ENCODE assay signal across 24 mouse cellular contexts in genomic region chr13:14179669-14180068, GRCm38 (mm10).
A peak's percentile ranks its signal among the peaks of the same experiment; 100 is the strongest.
DNase-seq lines count a peak whose midpoint lies in the region; ATAC-seq and TF ChIP-seq lines count a peak whose summit lies in the region.
"Had no signal": no experiment of that assay in that cellular context is flagged by ENCODE, and none has a peak within 500 bp of the region (broad histone marks: within the 10 kb centered on the region; RNA-seq: fewer than 3 reads in every experiment).

No protein-coding gene starts in this region.

- DNase-seq in liver, adult 2 months (ENCODE audit: extremely low read depth, low read depth, low spot score) = peak; percentile 29
- no peak for DNase-seq in liver, embryonic 11.5 days (ENCODE audit: low spot score)
- DNase-seq in CH12.LX (ENCODE audit: extremely low read depth) (no peak), MEL (ENCODE audit: low read depth, low spot score) (no peak)
- DNase-seq in ovary, postnatal 14 days (ENCODE audit: low spot score) = no peak
- DNase-seq in kidney, postnatal 10 days = no peak
- DNase-seq: adrenal gland, adult 8-10 months; adrenal gland, postnatal 14 days; adrenal gland, postnatal 36 days; B cell, adult 2 months; cerebellum, adult 11-12 months; cerebellum, adult 2 months; cerebellum, adult 9-10 months; cerebellum, postnatal 10 days; cerebellum, postnatal 25 days; forebrain, postnatal 0 days had no signal

- no peaks in the 10 kb centered on the region for H3K9me3 ChIP-seq in liver, embryonic 11.5 days (ENCODE audit: control insufficient read depth, low read length)
- no peaks in the 10 kb centered on the region for H3K9me3 ChIP-seq in CH12.LX (replicated peaks; ENCODE audit: low read length)
- no peaks in the 10 kb centered on the region for H3K9me3 ChIP-seq in MEL (replicated peaks; ENCODE audit: insufficient read depth, low read length)
- H3K9me3 ChIP-seq: embryonic facial prominence, embryonic 10.5 days; embryonic facial prominence, embryonic 12.5 days; forebrain, embryonic 13.5 days; forebrain, embryonic 15.5 days; G1E had no signal

- TF ChIP-seq POLR2A in liver, adult 2 months (IDR thresholded peaks at IDR 0.05; ENCODE audit: extremely low read depth, insufficient read depth, low read length) = no peak
- no peak for TF ChIP-seq POLR2A in CH12.LX (IDR thresholded peaks at IDR 0.05; ENCODE audit: low read depth, low read length)
- no peak for TF ChIP-seq POLR2A in MEL (IDR thresholded peaks at IDR 0.05; ENCODE audit: control insufficient read depth in 1 of 2, insufficient read depth in 1 of 2, low read depth in 1 of 2, low read length in 2 of 2, poor library complexity in 1 of 2)

- no peak for ATAC-seq in liver, embryonic 11.5 days (replicated peaks; ENCODE audit: low FRiP score)
- ATAC-seq: activated CD4-positive, CD25-positive, alpha-beta regulatory T cell, adult 4 months; CD4-positive, CD25-positive, alpha-beta regulatory T cell, adult 4 months; forebrain, embryonic 13.5 days; forebrain, embryonic 15.5 days; forebrain, postnatal 0 days; Patski had no signal

- in situ Hi-C loops in CH12.LX (cut with MboI; ENCODE audit: low pct_ligation_motif_present, low pct_unique_long_range_greater_than_20kb, low sequenced_read_pairs) = no loop called here

- H3K27me3 ChIP-seq in liver, adult 2 months (ENCODE audit: control insufficient read depth, insufficient read depth, low read length) = no peaks in the 10 kb centered on the region
- no peaks in the 10 kb centered on the region for H3K27me3 ChIP-seq in liver, embryonic 11.5 days (replicated peaks; ENCODE audit: control insufficient read depth, insufficient read depth, low read length)
- no peaks in the 10 kb centered on the region for H3K27me3 ChIP-seq in CH12.LX (replicated peaks)
- no peaks in the 10 kb centered on the region for H3K27me3 ChIP-seq in MEL (ENCODE audit: control insufficient read depth in 1 of 2, insufficient read depth in 2 of 2, low read length in 2 of 2)
- H3K27me3 ChIP-seq: embryonic facial prominence, embryonic 12.5 days; forebrain, embryonic 13.5 days; forebrain, embryonic 15.5 days; Patski had no signal

- no peak overlapping the region for H3K4me3 ChIP-seq in liver, adult 2 months (ENCODE audit: insufficient read depth, low read depth, low read length)
- H3K4me3 ChIP-seq in liver, embryonic 11.5 days (ENCODE audit: low read depth, low read length) = no peak overlapping the region
- H3K4me3 ChIP-seq in CH12.LX (replicated peaks in 1 of 3; ENCODE audit: low read depth in 2 of 3, low read length in 2 of 3, poor library complexity in 1 of 3) = no peak overlapping the region
- H3K4me3 ChIP-seq in MEL (ENCODE audit: control insufficient read depth in 1 of 2, insufficient read depth in 1 of 2, low read depth in 2 of 2, low read length in 2 of 2) = no peak overlapping the region
- H3K4me3 ChIP-seq: embryonic facial prominence, embryonic 10.5 days; embryonic facial prominence, embryonic 12.5 days; forebrain, embryonic 13.5 days; forebrain, embryonic 15.5 days had no signal

- no peak overlapping the region for H3K4me2 ChIP-seq in liver, embryonic 11.5 days
- no peak overlapping the region for H3K4me2 ChIP-seq in CH12.LX (ENCODE audit: insufficient read depth, low read depth, poor library complexity, severe bottlenecking)
- H3K4me2 ChIP-seq: embryonic facial prominence, embryonic 12.5 days; forebrain, embryonic 13.5 days; forebrain, embryonic 15.5 days had no signal

- peaks cover 13% of the 10 kb centered on the region for H3K36me3 ChIP-seq in liver, adult 2 months (ENCODE audit: control insufficient read depth, insufficient read depth, low read length)
- no peaks in the 10 kb centered on the region for H3K36me3 ChIP-seq in liver, embryonic 11.5 days (ENCODE audit: control insufficient read depth, insufficient read depth, low read length)
- H3K36me3 ChIP-seq in CH12.LX (replicated peaks in 1 of 2; ENCODE audit: control insufficient read depth in 1 of 2, insufficient read depth in 1 of 2, low read length in 1 of 2) = peaks cover 0 to 38% of the 10 kb centered on the region in 2 experiments
- peaks cover 0 to 18% of the 10 kb centered on the region in 2 experiments; a peak in 2 of 4 replicates for H3K36me3 ChIP-seq in MEL (ENCODE audit: control insufficient read depth in 1 of 2, insufficient read depth in 2 of 2, low read length in 2 of 2)

- no peak for TF ChIP-seq RAD21 in CH12.LX (IDR thresholded peaks at IDR 0.05; ENCODE audit: low read depth, low read length)
- no peak for TF ChIP-seq RAD21 in MEL (IDR thresholded peaks at IDR 0.05; ENCODE audit: low read depth, low read length)

- H3K79me2 ChIP-seq in liver, adult 2 months (ENCODE audit: control insufficient read depth, insufficient read depth, low read length) = no peaks in the 10 kb centered on the region; the same call in 1 of the 2 replicates
- H3K79me2 ChIP-seq in CH12.LX (replicated peaks; ENCODE audit: control insufficient read depth, extremely low read depth, insufficient read depth, poor library complexity, severe bottlenecking) (no peaks in the 10 kb centered on the region), MEL (ENCODE audit: control insufficient read depth, insufficient read depth, low read length, poor library complexity) (no peaks in the 10 kb centered on the region)

- peaks cover 5% of the 10 kb centered on the region for H3K4me1 ChIP-seq in liver, adult 2 months (ENCODE audit: control insufficient read depth, insufficient read depth, low read length)
- no peaks in the 10 kb centered on the region for H3K4me1 ChIP-seq in liver, embryonic 11.5 days (replicated peaks; ENCODE audit: control insufficient read depth, insufficient read depth, low read length)
- H3K4me1 ChIP-seq in CH12.LX (ENCODE audit: control insufficient read depth in 1 of 2, insufficient read depth in 2 of 2) (no peaks in the 10 kb centered on the region), MEL (ENCODE audit: control insufficient read depth in 1 of 2, insufficient read depth in 2 of 2, low read length in 2 of 2) (no peaks in the 10 kb centered on the region)
- H3K4me1 ChIP-seq: embryonic facial prominence, embryonic 10.5 days; embryonic facial prominence, embryonic 12.5 days; forebrain, embryonic 13.5 days; forebrain, embryonic 15.5 days had no signal

- WGBS in liver, adult 2 months = 69% methylated on average over 3 of the region's 3 CpGs
- 89% methylated on average over 3 of the region's 3 CpGs for WGBS in liver, embryonic 11.5 days

- no peak overlapping the region for H3K9ac ChIP-seq in liver, adult 2 months (ENCODE audit: low read depth, low read length)
- no peak overlapping the region for H3K9ac ChIP-seq in liver, embryonic 11.5 days (ENCODE audit: low read depth, low read length)
- no peak overlapping the region for H3K9ac ChIP-seq in CH12.LX (ENCODE audit: insufficient read depth, low read depth)
- H3K9ac ChIP-seq in MEL (ENCODE audit: control insufficient read depth, low read depth, low read length, poor library complexity, severe bottlenecking) = no peak overlapping the region
- H3K9ac ChIP-seq: embryonic facial prominence, embryonic 12.5 days; forebrain, embryonic 13.5 days; forebrain, embryonic 15.5 days; forebrain, postnatal 0 days had no signal

- TF ChIP-seq EP300 in CH12.LX (IDR thresholded peaks at IDR 0.05; ENCODE audit: low read length) (no peak), MEL (IDR thresholded peaks at IDR 0.05; ENCODE audit: low read depth in 1 of 2, low read length in 2 of 2) (no peak)

- H3K27ac ChIP-seq in liver, adult 2 months (replicated peaks; ENCODE audit: insufficient read depth, low read depth, low read length) = no peak overlapping the region
- no peak overlapping the region for H3K27ac ChIP-seq in liver, embryonic 11.5 days (ENCODE audit: low read depth, low read length)
- H3K27ac ChIP-seq in CH12.LX (ENCODE audit: insufficient read depth, low read depth) (no peak overlapping the region), MEL (ENCODE audit: control insufficient read depth, low read depth, low read length) (no peak overlapping the region)
- H3K27ac ChIP-seq: embryonic facial prominence, embryonic 10.5 days; embryonic facial prominence, embryonic 12.5 days; forebrain, embryonic 13.5 days; forebrain, embryonic 15.5 days had no signal

- dilution Hi-C loops in CH12.LX (cut with MboI; ENCODE audit: extremely low pct_ligation_motif_present, extremely low pct_unique_long_range_greater_than_20kb, low sequenced_read_pairs) = no loop called here

- TF ChIP-seq CTCF in liver, adult 2 months (IDR thresholded peaks at IDR 0.05; ENCODE audit: low read depth, low read length) = no peak
- TF ChIP-seq CTCF in CH12.LX (conservative IDR thresholded peaks at IDR 0.05 in 1 of 2, IDR thresholded peaks at IDR 0.05 in 1 of 2; ENCODE audit: low read depth in 2 of 2, low read length in 2 of 2) = no peak
- TF ChIP-seq CTCF in MEL (IDR thresholded peaks at IDR 0.05 in 2 of 3, conservative IDR thresholded peaks at IDR 0.05 in 1 of 3; ENCODE audit: control insufficient read depth in 1 of 3, insufficient read depth in 1 of 3, low read depth in 2 of 3, low read length in 3 of 3, poor library complexity in 1 of 3, severe bottlenecking in 1 of 3) = no peak

TF ChIP-seq in CH12.LX, 34 proteins besides CTCF, POLR2A, EP300 and RAD21:
- TF ChIP-seq MAFK (IDR thresholded peaks at IDR 0.05; ENCODE audit: insufficient replicate concordance, low read length) (peak; percentile 97), USF2 (conservative IDR thresholded peaks at IDR 0.05; ENCODE audit: low read depth, low read length) (no peak), USF1 (IDR thresholded peaks at IDR 0.05; ENCODE audit: low read depth, low read length) (no peak)

TF ChIP-seq in MEL, 35 proteins besides CTCF, POLR2A, EP300 and RAD21:
- TF ChIP-seq MAFK (IDR thresholded peaks at IDR 0.05; ENCODE audit: borderline replicate concordance, low read depth, low read length) (peak; percentile 84), ETS1 (IDR thresholded peaks at IDR 0.05; ENCODE audit: low read depth, low read length) (no peak)
TF ChIP-seq in MEL: peak in this region for 1.
